2 mouse cellular contexts compared by ENCODE assay signal in the genomic region with DNA sequence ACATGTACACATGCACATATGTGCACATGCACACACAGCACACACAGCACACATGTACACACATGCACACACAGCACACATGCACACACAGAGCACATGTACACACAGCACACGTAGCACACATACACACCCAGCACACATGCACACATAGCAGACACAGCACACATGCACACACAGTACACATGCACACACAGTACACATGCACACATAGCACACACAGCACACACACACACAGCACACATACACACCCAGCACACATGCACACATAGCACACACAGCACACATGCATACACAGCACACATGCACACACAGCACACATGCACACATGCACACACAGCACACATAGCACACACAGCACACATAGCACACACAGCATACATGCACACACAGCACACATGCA.
A peak's percentile ranks its signal among the peaks of the same experiment; 100 is the strongest.
TF ChIP-seq lines count a peak whose summit lies in the region.

No protein-coding gene starts in this region.

TF ChIP-seq in MEL, 35 proteins besides CTCF, POLR2A, EP300 and RAD21:
- TF ChIP-seq POLR2AphosphoS5 (IDR thresholded peaks at IDR 0.05; ENCODE audit: borderline replicate concordance, low read depth, low read length): peak; percentile 75; the same call in 1 of the 2 replicates
- TF ChIP-seq USF2 (IDR thresholded peaks at IDR 0.05; ENCODE audit: borderline replicate concordance in 1 of 2, insufficient read depth in 1 of 2, low read depth in 1 of 2, low read length in 2 of 2): no peak
- TF ChIP-seq HCFC1 (IDR thresholded peaks at IDR 0.05; ENCODE audit: low read depth, low read length): no peak
- no peak for TF ChIP-seq SMC3 (IDR thresholded peaks at IDR 0.05; ENCODE audit: low read depth, low read length)
- TF ChIP-seq E2F4 (IDR thresholded peaks at IDR 0.05; ENCODE audit: borderline replicate concordance, low read depth, low read length): no peak
- TF ChIP-seq POLR2AphosphoS2 (IDR thresholded peaks at IDR 0.05; ENCODE audit: low read length): no peak
- no peak for TF ChIP-seq MXI1 (IDR thresholded peaks at IDR 0.05; ENCODE audit: low read depth, low read length)
- no peak for TF ChIP-seq NRF1 (IDR thresholded peaks at IDR 0.05; ENCODE audit: insufficient read depth, low read depth, low read length, poor library complexity, severe bottlenecking)
TF ChIP-seq in MEL: peak in this region for 1.

TF ChIP-seq in myocyte, 11 proteins besides CTCF, POLR2A, EP300 and RAD21:
- peak; percentile 27 for TF ChIP-seq POLR2AphosphoS2 (IDR thresholded peaks at IDR 0.05; ENCODE audit: insufficient read length, low read depth)
- TF ChIP-seq MAX (IDR thresholded peaks at IDR 0.05; ENCODE audit: low read depth): no peak
